Mouse (Mus musculus) heart, postnatal 0 days (tissue): ENCODE measurements around the gene Ptbp1.

ENCODE experiments used
- CTCF ChIP-seq: IDR thresholded peaks from 2 replicates; pipeline ENCODE4 v1.5.1; 2016; ENCODE audit warnings: antibody characterized with exemption, control low read depth, low read depth
- EP300 ChIP-seq: IDR thresholded peaks from 2 replicates; pipeline ENCODE4 v1.6.1; 2016; ENCODE audit warnings: antibody characterized with exemption, low read depth

GRCm38 (mm10) chr10:79832786-79833181, 21.4 kb upstream of the Ptbp1 start:
- TF ChIP-seq CTCF (no peak), EP300 (no peak)
